Mouse (Mus musculus) G1E-ER4 (cell line): ENCODE measurements around the gene Oser1. TPM values are rescaled to one million over a fixed set of nuclear protein-coding genes. Genes with fewer than 3 reads are reported as not detected.

Source experiments
- GATA1 ChIP-seq: IDR thresholded peaks from one replicate; pipeline ENCODE4 v1.8.0; 2012; ENCODE audit warnings: low read length, inconsistent platforms
- polyA plus RNA-seq: library from polyadenylated mRNA; stranded (reverse); fragments of >175 nt; gene quantifications from 2 replicates; pipeline ENCODE4 v1.2.3, GENCODE M21; 2012

Gene Oser1
- polyA plus RNA-seq, 1 experiment: 11.2 TPM

DNA sequence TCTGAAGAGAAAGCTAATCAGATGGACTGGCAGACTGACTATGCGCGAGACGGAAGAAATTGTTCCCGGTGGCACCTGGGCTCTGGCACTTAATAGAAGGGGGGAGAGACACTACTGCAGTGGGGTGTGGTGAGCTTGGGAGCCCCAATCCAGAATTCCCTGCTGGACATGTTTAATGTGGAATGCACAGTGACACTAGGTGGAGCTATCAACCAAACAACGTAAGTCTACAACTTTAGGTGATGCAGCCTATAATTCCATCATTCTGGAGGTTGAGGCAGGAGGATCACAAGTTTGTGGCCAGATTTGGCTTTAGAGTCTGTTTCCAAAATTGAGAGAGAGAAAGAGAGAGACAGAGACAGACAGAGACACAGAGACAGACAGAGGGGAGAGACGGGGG is 28.2 kb upstream of the Oser1 start:
- no peak for TF ChIP-seq GATA1

DNA sequence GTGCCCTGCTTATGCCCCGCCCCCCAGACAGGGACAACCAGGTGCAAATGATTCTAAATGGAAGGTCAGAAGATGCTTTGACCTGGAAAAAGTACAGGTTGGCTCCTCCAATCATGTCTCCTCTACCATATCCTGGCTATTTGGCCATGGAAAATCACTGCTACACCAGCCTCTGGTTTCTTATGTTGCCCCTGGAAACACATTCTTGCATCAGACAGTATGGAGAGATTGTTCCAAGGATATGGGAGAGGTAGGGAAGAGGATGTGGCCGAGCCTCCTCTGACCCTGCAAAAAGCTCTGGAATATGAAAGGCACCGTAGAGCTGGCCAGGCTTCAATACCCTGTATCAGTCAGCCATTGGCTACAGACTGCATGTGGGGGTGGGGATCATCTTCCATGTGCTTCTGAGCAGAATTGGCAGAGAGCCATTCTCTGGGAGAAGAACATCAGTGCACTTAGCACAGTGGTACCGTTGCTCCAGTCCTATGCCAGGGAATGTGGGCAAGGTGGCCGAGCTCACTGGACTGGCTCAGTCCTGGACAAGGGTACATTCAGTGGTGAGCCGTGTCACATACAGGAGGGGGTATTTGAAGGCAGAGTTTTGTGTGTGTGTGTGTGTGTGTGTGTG is 26.3 kb upstream of the Oser1 start:
- no peak for TF ChIP-seq GATA1

DNA sequence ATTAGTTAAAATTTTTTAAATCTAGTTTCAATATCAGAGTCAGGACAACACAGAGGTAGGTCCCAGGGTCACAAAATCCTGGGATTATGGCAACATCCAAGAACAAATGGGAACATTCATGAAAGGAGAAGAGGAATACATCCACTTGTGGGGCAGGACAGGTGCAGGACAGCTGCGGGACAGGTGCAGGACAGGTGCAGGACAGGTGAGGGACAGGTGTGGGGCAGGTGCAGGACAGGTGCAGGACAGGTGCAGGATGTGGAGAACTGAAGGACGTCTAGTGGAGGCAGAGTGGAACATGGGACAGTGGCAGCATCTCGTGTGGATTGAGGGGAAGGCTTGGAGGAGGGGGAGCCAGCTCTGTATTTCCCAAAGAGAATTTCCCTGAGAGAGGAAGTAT is 24.8 kb upstream of the Oser1 start:
- no peak for TF ChIP-seq GATA1

DNA sequence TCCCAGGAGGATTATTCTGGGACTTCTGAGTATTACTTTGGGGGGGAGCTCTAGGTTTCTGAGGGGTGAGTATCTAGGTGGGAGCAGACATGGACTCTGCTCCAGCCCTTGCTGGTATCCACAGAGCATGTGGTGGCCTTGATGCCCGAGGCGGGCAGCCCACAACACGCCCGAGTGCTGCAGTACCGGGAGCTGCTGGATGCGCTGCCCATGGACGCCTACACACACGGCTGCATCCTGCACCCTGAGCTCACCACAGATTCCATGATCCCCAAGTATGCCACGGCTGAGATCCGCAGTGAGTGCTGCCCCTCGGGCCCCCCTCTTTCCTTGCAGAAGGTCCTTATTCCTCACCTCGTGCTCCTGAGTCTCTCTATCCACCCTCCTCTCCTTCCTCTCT is 22.9 kb upstream of the Oser1 start:
- no peak for TF ChIP-seq GATA1

DNA sequence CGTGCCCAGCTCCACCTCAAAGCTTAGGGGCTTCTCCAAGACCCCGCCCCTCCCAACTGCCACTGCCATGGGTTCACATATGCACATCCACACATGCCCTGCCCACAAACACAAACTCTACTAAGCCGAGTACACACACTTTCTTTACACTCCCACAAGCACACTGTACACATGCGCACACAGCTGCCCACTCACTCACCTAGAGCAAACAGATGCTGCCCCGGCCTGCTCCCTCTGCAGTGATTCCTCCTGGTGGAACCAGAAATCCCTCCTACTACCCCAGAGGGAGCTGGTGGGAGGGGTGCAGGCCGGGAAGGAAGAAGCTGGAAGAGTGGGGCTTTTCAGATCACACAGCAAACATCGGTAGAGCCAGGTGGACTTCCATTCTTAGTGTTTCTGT is 19.5 kb upstream of the Oser1 start:
- no peak for TF ChIP-seq GATA1

DNA sequence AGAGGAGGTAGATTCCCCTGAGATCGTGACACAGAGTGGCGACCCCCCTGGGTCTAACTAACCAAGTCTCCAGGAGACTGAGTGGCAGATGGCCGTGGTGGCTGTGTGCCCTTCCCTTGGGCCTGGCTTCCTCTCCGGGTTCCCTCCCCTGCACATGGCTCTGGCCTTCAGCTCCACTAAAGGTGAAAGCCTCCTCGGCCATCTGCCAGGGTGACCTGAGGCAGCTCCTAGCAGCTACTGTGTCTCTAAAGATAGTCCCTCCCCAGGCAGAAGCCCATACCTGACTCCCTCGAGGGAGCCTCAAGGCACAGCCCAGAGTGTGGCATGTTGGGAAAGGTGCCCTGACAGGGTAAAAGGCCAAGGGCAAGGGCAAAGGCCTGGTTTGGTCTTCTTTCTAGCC is 19.0 kb upstream of the Oser1 start:
- TF ChIP-seq GATA1: no peak

DNA sequence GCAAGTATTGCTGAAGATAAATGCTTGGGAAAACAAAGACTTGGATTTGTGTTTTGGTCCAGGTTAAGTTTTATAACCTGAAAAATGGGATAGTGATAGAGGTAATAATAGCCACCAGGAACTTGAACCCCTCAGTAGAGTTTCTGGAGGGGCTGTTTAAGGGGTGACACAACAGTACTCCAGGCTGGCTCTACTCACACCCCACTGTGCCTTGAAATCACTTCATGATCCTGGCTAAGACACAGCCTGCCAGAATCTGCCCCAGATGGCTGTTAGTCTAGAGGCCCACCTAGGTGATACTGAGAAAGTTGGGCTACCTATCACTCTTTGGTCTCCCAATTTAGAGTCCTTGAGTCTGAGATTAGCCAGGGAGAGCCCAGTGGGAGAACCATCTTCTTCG is 15.0 kb upstream of the Oser1 start:
- TF ChIP-seq GATA1: no peak

DNA sequence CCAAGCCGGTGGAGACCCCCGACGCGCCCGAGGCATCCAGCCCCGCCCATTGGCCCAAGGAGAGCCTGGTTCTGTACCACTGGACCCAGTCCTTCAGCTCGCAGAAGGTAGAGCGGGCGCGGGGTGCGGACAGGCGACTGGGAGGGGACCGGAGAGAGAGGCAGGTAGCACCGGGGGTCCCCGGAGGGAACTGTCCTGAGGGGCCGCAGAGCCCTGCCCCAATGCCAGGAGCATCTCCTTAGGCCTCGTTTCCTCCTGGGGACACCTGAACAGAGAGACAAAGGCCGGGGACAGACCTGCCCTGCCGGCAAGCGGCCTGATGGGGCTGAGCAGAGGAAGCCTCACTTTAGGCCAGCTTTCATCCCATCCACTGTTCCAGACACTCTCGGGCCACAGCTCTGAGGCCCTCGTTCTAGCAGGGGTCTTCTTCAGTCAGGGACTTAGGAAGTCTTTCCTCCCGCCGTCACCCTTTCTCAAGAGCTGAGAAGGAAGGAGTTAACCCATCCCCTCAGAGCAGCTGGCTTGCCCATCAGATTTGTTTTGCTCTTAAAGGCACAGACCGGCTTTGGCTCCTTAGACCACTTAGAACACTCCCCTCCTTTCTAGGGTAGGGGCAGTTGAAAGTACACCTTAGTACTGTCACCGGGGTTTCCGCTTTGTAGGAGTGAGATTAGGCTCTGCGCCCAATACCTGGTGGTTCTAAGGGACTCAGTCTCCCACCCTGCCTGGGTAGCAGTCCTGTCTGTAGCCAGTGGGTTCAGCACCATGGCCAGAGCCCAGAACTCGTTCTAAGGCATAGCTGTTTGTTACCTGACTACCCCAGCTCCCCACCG is 14.3 kb upstream of the Oser1 start:
- no peak for TF ChIP-seq GATA1

DNA sequence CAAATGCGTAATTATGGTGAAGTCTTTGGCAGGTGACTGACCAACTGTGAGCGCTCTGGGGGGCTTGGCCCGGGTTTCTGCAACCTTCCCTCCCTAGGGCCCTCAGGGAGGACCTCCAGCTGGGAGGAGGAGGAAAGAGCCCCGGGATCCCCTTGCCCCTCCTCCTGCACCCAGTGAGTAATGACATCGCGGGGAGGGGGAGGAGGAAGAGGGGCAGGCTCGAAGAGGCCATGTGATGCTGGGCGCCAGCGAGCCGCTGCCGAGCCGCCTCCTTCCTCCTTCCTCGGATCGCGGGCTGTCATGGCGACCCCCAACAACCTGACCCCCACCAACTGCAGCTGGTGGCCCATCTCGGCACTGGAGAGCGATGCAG is 13.7 kb upstream of the Oser1 start, which contains the start of gene Gdap1l1:
Gdap1l1 (plus strand) TSS at position 231 of the 373 bp plus-strand sequence.
- no peak for TF ChIP-seq GATA1

DNA sequence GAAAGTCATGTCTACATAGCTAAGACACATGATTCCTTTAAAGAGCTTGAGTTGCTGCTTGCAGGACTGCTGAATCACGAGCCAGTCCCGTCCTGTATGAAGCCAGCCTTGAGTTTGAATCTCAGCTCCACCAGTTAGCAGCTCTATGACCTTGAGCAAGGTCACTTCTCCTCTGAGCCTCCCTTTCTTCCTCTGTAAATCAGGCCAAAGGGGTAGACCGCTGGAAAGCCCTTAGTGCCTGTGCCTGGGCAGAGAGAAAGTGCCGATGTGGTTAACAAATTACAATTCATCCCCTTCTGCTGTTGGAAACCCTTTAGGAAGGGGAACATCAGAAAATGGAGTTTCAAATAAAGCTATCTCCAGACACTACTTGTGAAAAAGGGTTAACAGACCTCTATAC is 13.3 kb upstream of the Oser1 start:
- no peak for TF ChIP-seq GATA1

DNA sequence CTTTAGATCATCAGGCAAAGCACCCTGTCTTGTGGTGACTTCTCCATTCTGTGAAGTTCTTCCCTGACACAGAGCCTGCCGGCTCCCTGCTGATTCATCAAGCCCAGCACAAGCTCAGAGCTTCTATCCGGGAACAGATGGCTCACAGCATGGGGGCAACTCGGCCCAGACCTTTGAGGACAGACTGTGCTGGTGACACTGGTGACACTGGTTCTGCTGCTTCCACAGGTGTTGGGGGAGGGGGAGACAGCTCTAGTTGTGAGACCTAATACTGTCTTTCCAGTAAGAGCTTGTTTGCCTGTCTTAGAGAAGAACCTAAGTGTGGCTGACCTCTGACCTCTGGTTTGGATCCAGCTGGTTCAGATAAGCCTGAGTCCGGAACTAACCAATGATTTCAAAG is 9.5 kb upstream of the Oser1 start:
- TF ChIP-seq GATA1: no peak

DNA sequence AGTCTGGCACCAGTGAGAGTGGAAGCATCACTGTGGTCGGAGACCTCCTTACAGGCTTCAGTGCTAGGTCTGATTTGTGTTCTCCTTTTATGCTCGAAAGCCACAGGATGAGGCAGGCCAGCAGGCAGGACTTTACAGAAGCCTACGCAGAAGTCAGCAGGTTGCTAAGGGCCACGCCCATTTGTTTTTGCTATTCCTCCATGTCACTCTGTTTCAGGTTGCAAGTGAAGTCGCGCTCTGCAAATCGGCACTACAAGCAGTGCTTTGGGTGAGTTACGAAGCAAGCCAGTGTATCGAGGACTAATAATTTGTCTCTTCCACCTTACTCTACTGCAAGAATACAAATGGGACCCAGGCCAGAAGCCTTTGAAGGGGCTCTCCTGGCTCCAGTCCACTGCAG is 6.8 kb upstream of the Oser1 start:
- no peak for TF ChIP-seq GATA1

DNA sequence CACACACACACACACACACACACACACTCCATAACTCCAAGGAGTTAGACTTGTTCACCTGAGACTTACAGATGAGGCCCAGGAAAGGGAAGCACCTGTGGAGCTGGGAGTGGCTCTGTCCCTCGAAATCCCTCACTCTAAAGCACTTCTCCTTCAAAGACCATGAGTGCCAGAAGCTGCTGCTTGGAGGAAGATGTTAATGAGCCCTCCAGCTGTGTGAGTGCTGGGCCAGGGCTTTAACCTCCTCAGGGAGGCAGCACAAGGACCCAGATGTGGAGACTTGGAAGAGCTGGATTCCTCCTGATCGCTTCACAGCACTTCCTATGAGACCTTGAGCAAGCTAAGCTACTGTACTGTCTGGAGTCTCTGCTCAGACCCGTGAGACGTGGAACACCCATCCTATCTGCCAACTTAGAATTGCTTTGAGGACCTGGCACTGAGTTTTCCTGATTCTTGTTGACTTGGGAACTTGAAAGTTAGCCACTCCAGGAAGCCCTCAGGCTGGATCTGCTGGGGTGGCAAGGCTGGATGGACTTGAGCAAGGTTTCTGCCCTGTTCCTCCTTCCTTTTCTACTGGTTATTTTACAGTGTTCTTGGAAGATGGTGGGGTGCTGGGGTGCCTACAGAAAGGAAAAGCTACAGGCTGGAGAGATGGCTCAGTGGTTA is 4.0 kb upstream of the Oser1 start:
- TF ChIP-seq GATA1: no peak

DNA sequence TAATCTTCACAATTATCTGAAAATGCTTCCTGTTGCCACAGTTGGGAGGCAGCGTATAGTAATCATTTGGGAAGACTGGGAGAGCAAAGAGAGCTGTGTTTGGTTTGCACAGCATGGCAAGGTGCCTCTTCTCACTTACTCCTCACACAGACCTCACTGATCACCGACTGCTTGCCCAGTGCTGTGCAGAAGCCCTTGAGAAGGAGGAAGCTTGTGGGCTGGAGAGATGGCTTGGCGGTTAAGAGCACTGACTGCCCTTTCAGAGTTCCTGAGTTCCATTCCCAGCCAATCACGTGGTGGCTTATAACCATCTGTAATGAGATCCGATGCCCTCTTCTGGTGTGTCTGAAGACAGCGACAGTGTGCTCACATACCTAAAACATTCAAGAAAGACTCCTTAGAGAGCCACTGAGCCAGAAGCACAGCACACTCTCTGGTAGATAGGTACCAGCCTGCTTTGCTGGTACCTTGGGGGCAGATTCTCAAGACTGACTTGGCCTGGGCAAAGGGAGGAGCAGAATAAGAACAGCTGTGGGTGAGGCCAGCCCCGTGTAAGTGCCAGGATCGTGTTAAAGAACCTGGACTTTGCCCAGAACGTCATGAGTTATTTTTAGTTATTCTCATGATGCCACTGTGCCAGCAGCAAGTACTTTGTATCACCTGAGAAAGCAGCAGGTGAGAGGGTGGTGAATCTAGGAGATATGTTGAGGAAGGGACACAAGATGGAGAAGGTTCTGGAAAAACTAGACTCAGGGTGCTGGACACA is 1.4 kb downstream of the Oser1 start:
- no peak for TF ChIP-seq GATA1

DNA sequence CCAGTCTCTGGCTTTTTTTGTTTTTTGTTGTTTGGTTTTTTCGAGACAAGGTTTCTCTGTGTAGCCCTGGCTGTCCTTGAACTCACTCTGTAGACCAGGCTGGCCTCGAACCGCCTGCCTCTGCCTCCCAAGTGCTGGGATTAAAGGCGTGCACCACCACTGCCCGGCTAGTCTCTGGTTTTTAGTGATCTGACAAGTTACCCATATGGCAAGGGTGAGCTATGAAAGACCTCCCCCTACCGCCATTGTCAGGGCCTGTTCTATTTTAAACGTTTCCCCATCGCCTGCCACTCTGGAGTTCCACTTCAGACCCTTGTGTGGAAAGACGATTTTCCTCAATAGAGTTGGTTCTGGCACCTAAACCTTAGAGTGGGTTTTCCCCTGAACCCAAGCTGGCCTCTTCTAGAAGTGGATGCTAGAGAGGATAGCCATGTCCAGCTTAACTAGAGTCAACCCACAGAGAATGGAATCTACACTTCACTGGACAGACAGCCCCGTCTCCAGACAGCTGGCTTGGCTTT is 4.1 kb downstream of the Oser1 start:
- TF ChIP-seq GATA1: no peak

DNA sequence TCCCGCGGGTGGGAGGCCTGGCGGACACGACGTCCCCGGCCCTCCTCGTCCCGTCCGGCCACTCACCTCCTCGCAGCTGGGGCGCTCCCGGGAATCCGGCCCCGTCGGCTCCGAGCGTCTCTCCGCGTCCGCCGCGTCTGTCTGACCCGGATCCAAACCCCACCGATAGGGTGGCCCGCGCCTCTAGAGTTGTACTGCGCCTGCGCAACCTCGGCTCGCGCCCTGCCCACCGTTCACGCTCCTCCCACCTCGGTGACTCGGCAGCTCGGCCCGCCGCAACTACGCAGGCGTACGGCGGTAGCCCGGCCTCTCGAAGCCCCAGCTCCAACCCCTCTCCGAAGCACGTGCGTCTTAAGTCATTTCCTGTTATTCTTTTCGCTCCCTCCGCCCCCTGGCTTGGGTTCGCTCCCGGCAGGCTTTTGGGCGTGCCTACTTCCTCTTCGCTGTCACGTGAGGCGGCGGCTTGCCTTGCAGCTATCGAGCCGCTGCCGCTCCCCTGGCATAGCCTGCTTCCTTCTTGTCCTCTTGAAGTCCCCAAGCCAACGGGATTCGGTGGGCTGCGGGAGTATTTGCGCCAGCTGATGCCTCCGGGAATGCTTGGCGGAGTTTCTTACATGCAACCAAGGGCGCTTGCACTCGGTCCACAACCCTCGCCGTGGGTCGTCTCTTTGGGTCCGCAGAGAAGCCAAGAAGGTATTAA is 5.0 kb downstream of the Oser1 start:
- TF ChIP-seq GATA1: no peak
